Mouse (Mus musculus): ENCODE measurements around the gene Abhd16a.

DNA sequence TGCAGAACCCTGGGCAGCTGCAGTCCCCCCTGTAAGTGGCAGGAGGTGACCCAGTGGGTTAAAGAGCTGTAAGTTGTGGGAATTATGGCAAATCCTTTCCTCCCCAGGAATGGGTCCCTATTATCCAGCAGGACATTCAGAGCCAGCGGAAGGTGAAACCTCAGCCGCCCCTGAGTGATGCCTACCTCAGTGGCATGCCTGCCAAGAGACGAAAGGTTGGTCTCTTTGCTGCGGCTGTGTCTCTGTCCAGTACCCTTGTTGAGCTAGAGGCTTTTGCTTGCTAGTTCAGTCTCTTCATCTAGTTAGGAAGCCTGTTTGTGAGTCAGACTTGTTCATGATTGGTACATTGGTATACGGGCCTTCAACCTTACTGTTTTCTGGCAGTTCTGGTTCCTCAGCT is 57.1 kb downstream of the Abhd16a start:
- no peak for TF ChIP-seq POLR2A (IDR thresholded peaks at IDR 0.05; ENCODE audit: extremely low read depth, insufficient read depth, low read length)
- TF ChIP-seq CTCF (IDR thresholded peaks at IDR 0.05; ENCODE audit: low read depth, low read length): no peak

Measured in liver, adult 2 months (tissue).